Mouse (Mus musculus) kidney, embryonic 14.5 days (tissue): ENCODE data around the gene 1110051M20Rik. TPM values are rescaled to one million over a fixed set of nuclear protein-coding genes. Genes with fewer than 3 reads are reported as not detected.

Experiments used
- ATAC-seq: fragments of 200-750 bp; cut with Nextera tagmentation; 2 replicates; pipeline ENCODE4 v1.8.0; 2017; ENCODE audit warnings: moderate number of reproducible peaks, mild to moderate bottlenecking, moderate TSS enrichment, moderate library complexity; ENCODE audit not compliant: low FRiP score, low TSS enrichment
- H3K27ac ChIP-seq: fragments of 300-500 bp; sonication (generic); 2 replicates; pipeline ENCODE4 v1.5.1; 2014; ENCODE audit warnings: low read depth, mild to moderate bottlenecking, low read length, moderate library complexity, mixed read lengths
- H3K27me3 ChIP-seq: fragments of 300-500 bp; sonication (generic); 2 replicates; pipeline ENCODE4 v1.6.1; 2014; ENCODE audit warnings: mild to moderate bottlenecking, low read length; ENCODE audit not compliant: control insufficient read depth, insufficient read depth
- H3K36me3 ChIP-seq: fragments of 300-500 bp; sonication (generic); 2 replicates; pipeline ENCODE4 v1.6.1; 2014; ENCODE audit warnings: low read length, mixed read lengths; ENCODE audit not compliant: control insufficient read depth, insufficient read depth
- H3K4me1 ChIP-seq: fragments of 300-500 bp; sonication (generic); 2 replicates; pipeline ENCODE4 v1.6.1; 2014; ENCODE audit warnings: low read length, mixed read lengths; ENCODE audit not compliant: control insufficient read depth, insufficient read depth
- H3K4me2 ChIP-seq: fragments of 300-500 bp; sonication (generic); replicated peaks from 2 replicates; pipeline ENCODE4 v1.6.1; 2014; ENCODE audit warnings: low read depth, mild to moderate bottlenecking, low read length
- H3K4me3 ChIP-seq: fragments of 300-500 bp; sonication (generic); 2 replicates; pipeline ENCODE4 v1.5.1; 2014; ENCODE audit warnings: mild to moderate bottlenecking, low read length
- H3K9ac ChIP-seq: fragments of 300-500 bp; sonication (generic); 2 replicates; pipeline ENCODE4 v1.6.1; 2014; ENCODE audit warnings: low read depth, mild to moderate bottlenecking, low read length, moderate library complexity
- H3K9me3 ChIP-seq: fragments of 300-500 bp; sonication (generic); 2 replicates; pipeline ENCODE4 v1.6.1; 2016; ENCODE audit warnings: low read length; ENCODE audit not compliant: control insufficient read depth
- WGBS: fragments of 180-500 bp; shearing (Covaris S2); extraction: QIAGEN DNeasy Blood & Tissue Kit; methylation state at CpG from one replicate; pipeline ENCODE4 v1.1.7; 2014; 5-methylcytosine and 5-hydroxymethylcytosine counted together
- polyA plus RNA-seq: library from polyadenylated mRNA; unstranded; fragments of >200 nt; fragmentation: Nextera tagmentation; extraction: Ambion mirVana; gene quantifications from 2 replicates; pipeline ENCODE4 v1.2.1, GENCODE M21; 2014

Gene 1110051M20Rik
- polyA plus RNA-seq, 1 experiment from 2014 or later: 65.9 TPM

GRCm38 (mm10) chr2:91413811-91414210 lies 30.7 kb downstream of the 1110051M20Rik start:
- Histone ChIP-seq H3K27ac (no peak overlapping the region), H3K4me1 (peaks cover 2% of the 10 kb centered on the region), H3K4me2 (no peak overlapping the region), H3K4me3 (no peak overlapping the region), H3K9me3 (no peaks in the 10 kb centered on the region), H3K36me3 (no peaks in the 10 kb centered on the region), H3K9ac (no peak overlapping the region), H3K27me3 (no peaks in the 10 kb centered on the region)
- 48% methylated on average over 1 of the region's 1 CpGs for WGBS
- ATAC-seq: no peak

GRCm38 (mm10) chr2:91412361-91412760 lies 32.1 kb downstream of the 1110051M20Rik start:
- H3K27me3 ChIP-seq: no peaks in the 10 kb centered on the region
- H3K4me2 ChIP-seq: no peak overlapping the region
- H3K9me3 ChIP-seq: no peaks in the 10 kb centered on the region
- 38% methylated on average over 5 of the region's 5 CpGs for WGBS
- H3K36me3 ChIP-seq: no peaks in the 10 kb centered on the region
- H3K27ac ChIP-seq: 0 out of 2 replicates have a peak overlapping the region, but pooled peaks have one; percentile 5
- H3K9ac ChIP-seq: no peak overlapping the region
- ATAC-seq: peak; percentile 60; the same call in 1 of the 2 replicates
- no peak overlapping the region for H3K4me3 ChIP-seq
- H3K4me1 ChIP-seq: peaks cover 2% of the 10 kb centered on the region

- H3K4me1 ChIP-seq: peaks cover 2% of the 10 kb centered on the region
- no peaks in the 10 kb centered on the region for H3K36me3 ChIP-seq
- H3K4me2 ChIP-seq: no peak overlapping the region
- H3K27ac ChIP-seq: no peak overlapping the region
- WGBS: 89% methylated on average over 2 of the region's 2 CpGs
- no peak for ATAC-seq
- H3K27me3 ChIP-seq: no peaks in the 10 kb centered on the region
- no peak overlapping the region for H3K4me3 ChIP-seq
- no peaks in the 10 kb centered on the region for H3K9me3 ChIP-seq
- no peak overlapping the region for H3K9ac ChIP-seq
These were observed 33.0 kb downstream of the 1110051M20Rik start for GRCm38 (mm10) chr2:91411473-91411872.

- no peak for ATAC-seq
- no peak overlapping the region for H3K4me2 ChIP-seq
- peaks cover 7% of the 10 kb centered on the region for H3K4me1 ChIP-seq
- H3K9ac ChIP-seq: no peak overlapping the region
- H3K9me3 ChIP-seq: no peaks in the 10 kb centered on the region
- H3K27me3 ChIP-seq: no peaks in the 10 kb centered on the region
- WGBS: 77% methylated on average over 2 of the region's 2 CpGs
- no peaks in the 10 kb centered on the region for H3K36me3 ChIP-seq
- H3K27ac ChIP-seq: no peak overlapping the region
- H3K4me3 ChIP-seq: no peak overlapping the region
These were observed 36.5 kb downstream of the 1110051M20Rik start for GRCm38 (mm10) chr2:91408031-91408430.

- H3K9me3 ChIP-seq: no peaks in the 10 kb centered on the region
These were observed 39.4 kb downstream of the 1110051M20Rik start for GRCm38 (mm10) chr2:91405071-91405470.

GRCm38 (mm10) chr2:91399727-91400126 lies 44.8 kb downstream of the 1110051M20Rik start:
- WGBS: 6% methylated on average over 2 of the region's 2 CpGs
- H3K4me3 ChIP-seq: no peak overlapping the region
- no peaks in the 10 kb centered on the region for H3K36me3 ChIP-seq
- no peak overlapping the region for H3K4me2 ChIP-seq
- H3K9ac ChIP-seq: no peak overlapping the region
- H3K4me1 ChIP-seq: peaks cover 9% of the 10 kb centered on the region; the same call in 1 of the 2 replicates
- peak overlapping the region; percentile 14; the same call in 1 of the 2 replicates for H3K27ac ChIP-seq
- H3K9me3 ChIP-seq: no peaks in the 10 kb centered on the region
- peak; percentile 66 for ATAC-seq
- H3K27me3 ChIP-seq: no peaks in the 10 kb centered on the region

More at GRCm38 (mm10) chr2:91405071-91405470, 39.4 kb downstream of the 1110051M20Rik start:
- Histone ChIP-seq H3K27ac (no peak overlapping the region), H3K9ac (no peak overlapping the region), H3K27me3 (no peaks in the 10 kb centered on the region), H3K4me1 (peaks cover 8% of the 10 kb centered on the region; the same call in 1 of the 2 replicates), H3K36me3 (no peaks in the 10 kb centered on the region), H3K4me3 (no peak overlapping the region), H3K4me2 (no peak overlapping the region)
- WGBS: 86% methylated on average over 4 of the region's 4 CpGs
- ATAC-seq: no peak

- H3K4me3 ChIP-seq: no peak overlapping the region
- H3K4me2 ChIP-seq: no peak overlapping the region
- H3K4me1 ChIP-seq: peaks cover 9% of the 10 kb centered on the region; the same call in 1 of the 2 replicates
- no peaks in the 10 kb centered on the region for H3K27me3 ChIP-seq
- H3K36me3 ChIP-seq: no peaks in the 10 kb centered on the region
- H3K9me3 ChIP-seq: no peaks in the 10 kb centered on the region
- no peak overlapping the region for H3K9ac ChIP-seq
- WGBS: 36% methylated on average over 3 of the region's 3 CpGs
- no peak for ATAC-seq
- peak overlapping the region; percentile 1; the same call in 1 of the 2 replicates for H3K27ac ChIP-seq
These were observed 45.3 kb downstream of the 1110051M20Rik start for GRCm38 (mm10) chr2:91399168-91399567.

GRCm38 (mm10) chr2:91394078-91394477 lies 50.4 kb downstream of the 1110051M20Rik start:
- H3K9me3 ChIP-seq: no peaks in the 10 kb centered on the region
- no peak overlapping the region for H3K9ac ChIP-seq
- no peak overlapping the region for H3K4me3 ChIP-seq
- peak; percentile 68; the same call in 1 of the 2 replicates for ATAC-seq
- H3K27ac ChIP-seq: no peak overlapping the region
- H3K36me3 ChIP-seq: no peaks in the 10 kb centered on the region
- H3K4me1 ChIP-seq: no peaks in the 10 kb centered on the region
- no peak overlapping the region for H3K4me2 ChIP-seq
- no peaks in the 10 kb centered on the region for H3K27me3 ChIP-seq
- 56% methylated on average over 4 of the region's 4 CpGs for WGBS

GRCm38 (mm10) chr2:91388738-91389137 lies 55.8 kb downstream of the 1110051M20Rik start:
- no peak overlapping the region for H3K4me3 ChIP-seq
- WGBS: 71% methylated on average over 3 of the region's 3 CpGs
- H3K9ac ChIP-seq: no peak overlapping the region
- ATAC-seq: no peak
- H3K27ac ChIP-seq: no peak overlapping the region
- no peaks in the 10 kb centered on the region for H3K27me3 ChIP-seq
- H3K36me3 ChIP-seq: no peaks in the 10 kb centered on the region
- H3K4me1 ChIP-seq: peaks cover 23% of the 10 kb centered on the region
- no peaks in the 10 kb centered on the region for H3K9me3 ChIP-seq
- no peak overlapping the region for H3K4me2 ChIP-seq
